Mouse (Mus musculus) kidney, adult 9 months (tissue): ENCODE measurements at regions not wholly inside any gene's neighbourhood (a gene's known extent, or its start where the extent isn't known, plus 50 kb on each side); places are given as distances from the start of the nearest gene placed in this dataset.

Source experiments
- DNase-seq: peaks from one replicate; pipeline ENCODE4 v3.0.0; 2022

DNA sequence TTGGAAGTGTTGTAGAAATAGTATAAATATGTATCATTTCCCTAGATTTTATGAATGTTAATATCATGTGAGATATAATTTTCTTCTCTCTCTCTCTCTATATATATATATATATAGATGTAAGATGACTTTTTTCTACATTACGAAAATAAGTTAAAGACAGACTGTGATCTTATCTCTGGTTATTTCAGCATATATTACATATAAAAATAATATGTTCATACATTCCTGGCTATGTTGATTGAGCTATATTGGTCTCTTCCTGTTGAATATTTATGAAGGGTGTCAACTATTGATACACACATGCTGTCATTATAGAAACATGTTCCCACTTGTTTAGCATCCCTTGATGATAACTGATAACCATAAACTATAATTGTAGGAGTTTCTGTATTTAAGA, 793.2 kb upstream of the Fat3 start:
- no peak for DNase-seq

DNA sequence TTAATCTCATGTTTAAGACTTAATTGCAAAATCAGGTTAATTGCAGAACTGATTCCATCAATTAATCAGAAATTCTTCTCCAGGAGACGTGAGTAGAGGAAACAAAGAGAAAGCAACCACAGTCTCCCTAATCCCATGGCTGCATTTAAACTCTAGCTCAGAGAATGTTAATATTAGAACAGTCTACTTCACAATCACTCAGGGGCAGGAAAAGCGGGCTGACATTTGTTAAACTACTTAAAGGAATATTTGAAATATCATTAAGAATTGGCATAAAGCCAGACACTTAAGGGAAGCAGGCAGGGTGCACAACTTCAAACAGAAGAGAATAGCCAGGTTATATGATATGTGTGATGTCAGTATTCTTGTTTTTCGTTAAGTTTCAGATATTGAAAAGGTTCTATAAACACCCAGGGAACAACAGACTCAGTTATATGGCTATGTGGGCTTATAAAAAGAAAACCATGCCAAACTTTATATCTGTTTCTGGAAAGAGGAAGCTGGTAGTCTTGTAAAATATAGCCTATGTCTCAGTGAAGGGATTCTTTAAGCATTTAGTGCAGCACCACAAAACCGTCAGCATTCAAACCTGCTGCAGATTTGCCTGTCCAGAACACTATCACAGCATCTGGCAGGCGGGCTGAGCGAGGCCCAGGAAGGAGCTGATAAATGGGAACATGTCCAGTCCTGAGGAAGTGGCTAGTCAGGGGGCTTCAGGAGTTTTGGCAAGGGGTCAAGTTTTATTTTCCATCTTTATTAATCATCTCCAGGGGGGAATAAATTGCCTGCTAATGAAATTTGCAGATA, 787.9 kb upstream of the Fat3 start:
- no peak for DNase-seq

DNA sequence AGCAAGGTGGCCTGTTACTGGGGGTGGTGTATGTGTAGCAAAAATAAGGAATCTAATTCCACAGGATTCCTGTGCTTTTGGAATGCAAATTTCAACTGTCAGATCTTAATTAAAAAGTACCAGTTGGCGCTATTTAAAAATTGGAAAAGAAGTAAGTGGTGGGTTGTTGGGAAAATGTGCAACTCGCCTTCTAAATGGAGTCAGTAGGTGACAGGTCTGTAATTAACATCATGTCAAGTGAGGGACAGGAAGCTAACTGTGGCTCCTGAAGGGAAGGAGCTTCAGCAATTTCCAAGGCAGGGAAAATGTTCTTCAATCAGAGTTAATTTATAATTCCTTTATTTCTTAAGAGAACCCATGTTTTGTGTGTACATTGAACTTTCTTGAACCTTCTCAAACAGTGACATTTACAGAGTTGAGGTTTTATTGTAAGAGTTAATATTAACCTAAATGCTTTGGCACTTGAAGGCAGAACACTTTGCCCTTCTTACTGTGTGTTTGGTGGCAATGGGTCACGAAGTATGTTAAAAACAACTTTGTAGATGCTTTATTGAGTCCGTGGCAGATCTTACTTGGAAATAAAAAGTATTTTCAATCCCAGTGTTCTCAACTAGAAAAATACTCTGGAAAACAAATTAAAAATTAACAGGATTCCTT, 778.4 kb upstream of the Fat3 start:
- peak; percentile 57 for DNase-seq

DNA sequence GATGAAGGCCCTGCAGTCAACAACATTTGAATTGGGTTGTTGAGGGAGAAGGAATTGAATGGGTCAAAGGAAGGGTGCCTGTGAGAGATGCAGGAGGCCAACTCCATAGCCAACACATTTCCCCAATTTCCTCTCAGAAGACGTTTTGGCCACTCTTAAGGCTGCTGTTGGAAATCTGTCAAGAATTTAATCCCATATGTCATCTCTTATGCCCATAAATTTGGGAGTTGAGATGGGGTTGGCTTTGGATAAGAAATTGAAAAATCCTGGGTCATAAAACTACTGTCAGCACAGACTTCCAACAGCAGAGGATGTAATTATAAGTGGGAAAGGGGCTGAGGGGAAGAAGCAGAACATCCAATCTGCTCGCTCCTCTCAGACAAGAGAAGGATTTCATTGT, 771.5 kb upstream of the Fat3 start:
- no peak for DNase-seq

DNA sequence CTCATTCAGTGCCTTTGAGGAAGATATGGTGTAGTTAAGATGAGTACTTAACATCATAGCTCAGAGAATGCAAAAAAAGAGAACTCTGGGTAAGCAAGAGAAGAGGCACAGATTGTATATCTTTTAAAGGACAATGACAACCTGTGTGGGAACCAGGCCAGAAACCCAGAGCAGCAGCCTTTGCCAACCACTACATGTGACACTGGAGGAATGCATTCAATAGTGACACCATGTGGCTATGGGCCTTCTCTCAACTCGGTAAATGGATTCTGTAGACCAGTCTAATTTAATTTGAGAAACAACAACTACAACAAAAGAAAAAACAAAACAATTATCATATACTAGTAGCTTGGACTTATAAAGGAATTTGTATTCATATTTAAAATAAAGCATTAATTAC, 768.5 kb upstream of the Fat3 start:
- no peak for DNase-seq

DNA sequence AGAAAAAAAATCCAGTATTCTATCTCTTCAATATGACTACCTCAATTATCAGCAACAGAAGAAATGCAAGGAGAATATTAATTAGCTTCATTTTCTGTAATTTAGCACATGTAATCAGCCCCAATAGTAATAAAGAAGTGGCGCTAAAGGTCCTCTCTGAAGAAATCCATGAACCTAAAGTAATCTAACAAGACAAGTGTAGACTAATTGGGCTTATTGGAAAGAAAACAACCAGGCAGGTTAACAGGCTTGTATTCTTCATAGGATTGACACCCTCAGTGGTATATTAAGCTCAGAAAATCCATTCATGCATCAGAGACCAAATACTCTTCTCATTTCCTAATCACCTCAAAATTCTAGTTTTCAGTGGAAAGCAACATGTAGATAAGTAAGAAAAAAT, 756.1 kb upstream of the Fat3 start:
- no peak for DNase-seq

DNA sequence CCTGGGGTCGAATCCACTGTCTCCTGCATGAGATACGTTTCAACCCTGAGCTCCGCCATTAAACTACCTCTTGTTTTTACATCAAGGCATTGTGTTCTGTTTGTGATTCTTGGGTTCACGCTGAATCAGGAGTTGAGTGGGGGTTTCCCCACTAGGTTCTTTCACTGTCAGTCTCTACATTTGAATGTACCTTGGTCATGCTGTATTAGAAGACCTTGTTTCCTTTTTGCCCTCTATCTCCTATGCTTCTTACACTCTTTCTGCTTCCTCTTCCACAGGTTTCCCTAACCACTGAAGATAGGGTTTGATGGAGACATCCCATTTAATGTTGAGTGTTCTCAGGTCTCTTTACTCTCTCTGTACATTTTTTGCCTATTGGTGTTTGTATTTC, 726.0 kb upstream of the Fat3 start:
- no peak for DNase-seq

DNA sequence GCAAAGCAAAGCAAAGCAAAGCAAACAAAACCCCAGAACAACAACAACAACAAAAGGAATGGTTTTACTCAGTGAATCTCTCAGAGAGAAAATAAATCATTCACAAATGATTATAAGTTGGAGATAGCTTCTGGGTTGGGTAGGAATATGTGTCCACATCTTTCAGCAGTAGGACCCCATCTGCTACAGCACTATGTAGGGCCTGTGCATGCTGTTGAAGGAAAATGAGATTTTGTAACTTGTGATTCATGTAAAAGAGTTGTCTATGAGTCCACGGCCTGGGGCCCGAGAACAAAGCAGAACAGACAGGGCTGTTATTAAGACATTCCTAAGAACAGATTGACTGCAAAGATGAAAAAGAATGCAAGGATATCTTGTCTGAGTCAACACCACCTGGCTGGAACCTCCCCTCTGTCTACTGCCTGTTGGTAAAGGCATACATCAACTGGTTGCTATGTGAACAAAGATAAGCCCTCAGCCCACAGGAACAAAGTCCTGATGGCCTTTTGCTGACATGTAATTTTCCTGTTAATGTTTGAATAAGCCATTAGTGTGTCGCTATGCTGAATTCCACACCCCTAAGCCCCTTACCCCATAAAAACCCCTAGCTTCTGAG, 725.5 kb upstream of the Fat3 start:
- DNase-seq = no peak

DNA sequence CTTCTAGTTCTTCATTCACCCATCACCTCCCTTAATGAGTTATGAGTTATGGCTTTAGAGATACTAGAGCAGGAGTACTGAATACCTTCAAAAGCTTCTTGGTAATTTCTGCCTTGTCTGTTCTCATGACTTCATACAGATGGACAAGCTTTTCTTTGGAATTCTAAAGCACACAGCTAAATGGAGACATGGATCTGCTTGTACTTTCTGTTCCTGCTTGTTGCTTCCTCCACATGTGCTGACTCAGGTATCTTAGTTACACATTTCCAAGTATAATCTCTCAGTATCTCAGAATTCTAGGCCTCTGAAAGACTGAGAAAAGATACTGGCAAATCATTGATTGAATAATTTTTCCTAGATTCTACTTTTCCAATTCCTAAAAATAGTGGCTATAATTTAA, 694.3 kb upstream of the Fat3 start:
- DNase-seq = peak; percentile 5

DNA sequence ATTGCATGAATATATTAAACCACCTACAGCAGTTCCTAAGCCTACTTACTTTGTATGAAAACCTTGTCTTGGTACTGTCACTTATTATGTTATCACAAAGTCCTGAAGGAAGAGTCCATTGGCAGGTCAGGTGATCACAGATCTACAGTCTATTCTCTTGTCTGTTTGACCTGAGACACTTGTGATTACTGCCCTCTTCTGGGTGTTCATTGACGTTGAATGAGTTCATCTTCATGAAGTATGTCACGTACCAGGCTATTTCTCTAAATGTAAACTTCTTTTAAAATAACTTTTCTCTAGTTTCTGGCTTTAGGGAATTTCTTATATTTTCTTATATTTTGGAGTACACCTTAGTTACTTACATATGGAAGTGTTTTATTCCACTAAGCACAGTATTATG, 688.5 kb upstream of the Fat3 start:
- peak; percentile 4 for DNase-seq

DNA sequence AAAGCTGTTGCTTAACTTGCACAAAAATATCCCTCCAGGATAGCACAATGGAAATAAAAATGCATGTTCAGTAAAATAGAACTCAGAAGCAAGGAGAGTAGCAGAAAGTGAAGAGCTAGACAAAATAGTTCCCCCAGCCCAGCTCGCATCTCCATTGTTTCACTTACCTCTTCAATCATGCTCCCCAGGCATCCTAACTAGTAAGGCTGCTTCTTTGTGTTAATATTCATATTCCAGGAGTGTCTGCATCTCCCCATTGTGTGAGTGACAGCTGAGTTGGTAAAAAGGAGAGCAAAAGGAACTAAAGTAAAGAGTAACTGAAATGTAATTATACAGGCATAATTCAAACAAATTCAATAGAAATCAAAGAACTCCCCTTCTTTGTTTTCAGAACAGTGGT, 667.1 kb upstream of the Fat3 start:
- DNase-seq = no peak

DNA sequence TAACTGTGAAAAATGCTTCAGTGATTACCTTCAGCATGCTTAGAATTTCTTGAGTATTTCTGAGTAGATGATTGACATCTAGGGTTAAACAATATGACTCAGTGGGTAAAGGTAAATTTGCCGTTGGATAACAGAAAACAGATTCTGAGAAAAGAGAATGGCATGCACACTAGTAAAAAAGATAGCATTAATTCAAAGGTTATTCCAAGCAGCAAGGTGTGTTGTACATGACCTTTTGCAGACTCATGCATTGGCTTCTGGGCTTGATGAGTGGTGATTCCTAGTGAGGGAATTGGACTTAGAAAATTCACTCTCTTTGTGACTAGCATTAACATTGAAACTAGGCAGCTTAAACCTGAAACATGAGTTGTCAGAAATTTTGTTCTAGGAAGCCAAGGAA, 665.2 kb upstream of the Fat3 start:
- DNase-seq = no peak

DNA sequence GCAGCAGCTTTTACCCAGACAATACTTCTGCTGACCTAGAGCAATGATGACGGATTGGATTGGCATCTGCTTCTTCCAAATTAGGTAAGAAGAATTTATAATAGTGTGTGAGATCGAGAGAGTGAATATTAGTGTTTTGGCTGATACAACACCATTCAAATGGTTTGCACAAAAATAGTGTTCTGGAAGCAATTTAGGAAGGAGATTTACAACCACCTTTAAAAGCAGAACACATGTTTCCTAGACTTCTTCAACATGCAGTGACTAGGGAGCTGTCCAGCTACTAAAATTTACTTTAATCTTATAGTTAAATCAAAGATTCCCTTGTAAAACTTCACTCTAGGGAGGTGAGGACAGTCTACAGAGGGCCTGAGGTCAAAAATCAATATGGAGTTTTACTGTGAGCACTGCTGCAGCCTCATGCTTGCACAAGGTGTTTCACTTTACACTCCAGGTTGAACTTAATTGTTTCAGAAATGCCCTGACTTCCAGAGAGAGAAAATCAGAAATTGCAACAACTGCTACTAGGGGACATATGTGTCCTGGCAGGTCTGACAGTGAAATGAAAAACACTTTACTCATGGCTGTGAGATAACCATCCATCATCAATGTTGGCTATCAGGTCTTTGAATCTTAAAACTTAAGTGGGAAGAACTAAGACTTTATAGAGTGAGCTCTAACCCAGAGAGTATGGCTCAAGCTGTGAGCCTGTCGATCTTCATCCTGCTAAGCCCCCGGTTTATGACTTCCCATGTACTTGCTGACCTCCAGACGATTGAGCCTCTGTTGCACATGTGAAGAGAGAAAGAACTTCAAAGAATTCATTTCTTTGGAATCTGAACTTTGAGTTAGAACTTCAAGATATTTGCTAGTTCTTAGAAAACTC, 657.6 kb upstream of the Fat3 start:
- DNase-seq = no peak

DNA sequence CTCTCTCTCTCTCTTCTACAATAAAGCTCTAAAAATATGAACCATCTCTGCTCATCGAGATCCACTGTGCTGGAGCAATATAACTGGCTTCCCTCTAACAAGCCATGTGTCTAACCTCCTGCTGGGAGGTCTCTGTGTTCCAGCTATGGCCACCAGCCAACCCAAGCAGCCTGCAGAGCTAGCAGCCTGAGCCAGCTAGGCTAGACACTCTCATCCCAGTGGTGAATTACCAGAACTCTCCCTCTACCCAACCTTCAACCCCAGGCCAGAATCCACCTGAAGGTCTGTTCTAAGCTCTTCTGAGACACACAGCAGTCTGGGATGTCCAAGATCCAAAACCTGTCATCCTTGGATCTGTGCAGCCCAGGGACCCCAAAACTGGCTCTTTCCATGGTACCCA, 651.3 kb upstream of the Fat3 start:
- no peak for DNase-seq

DNA sequence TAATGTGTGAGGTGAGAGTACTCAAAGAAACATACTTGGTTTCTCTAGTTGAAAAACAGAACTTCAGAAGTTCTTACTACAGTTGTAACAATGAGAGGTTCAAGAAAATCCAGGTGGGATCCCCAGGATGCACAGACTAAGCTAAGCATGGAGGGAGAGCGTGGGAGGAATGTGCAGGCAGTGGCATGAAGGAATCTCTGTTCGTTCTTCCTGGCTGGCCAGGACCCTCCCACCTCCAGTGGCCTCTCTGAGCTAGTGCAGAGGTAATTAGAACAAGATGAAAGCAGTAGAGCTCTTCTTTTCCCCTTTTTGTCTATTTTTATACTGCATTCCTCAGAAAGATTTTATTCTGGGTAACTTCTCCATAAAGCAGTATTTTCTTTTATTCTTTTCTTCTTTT, 648.3 kb upstream of the Fat3 start:
- DNase-seq = no peak
